Mouse (Mus musculus) heart, adult 2 months (tissue): ENCODE measurements around the gene Egr2. TPM values are rescaled to one million over a fixed set of nuclear protein-coding genes. Genes with fewer than 3 reads are reported as not detected.

Source experiments
- DNase-seq, 2 experiments: peaks; one replicate each; pipeline ENCODE4 v3.0.0; 2021
- H3K27ac ChIP-seq: fragments of 200-600 bp; 2 replicates; pipeline ENCODE4 v1.8.1; 2022
- H3K27me3 ChIP-seq: fragments of 200-500 bp; 2 replicates; pipeline ENCODE4 v1.6.1; 2012; ENCODE audit warnings: mild to moderate bottlenecking, low read length, inconsistent platforms, mixed read lengths; ENCODE audit not compliant: control insufficient read depth, insufficient read depth
- H3K36me3 ChIP-seq: fragments of 200-500 bp; 2 replicates; pipeline ENCODE4 v1.6.1; 2012; ENCODE audit warnings: low read length, inconsistent platforms; ENCODE audit not compliant: control insufficient read depth, insufficient read depth
- H3K4me1 ChIP-seq: fragments of 200-500 bp; 2 replicates; pipeline ENCODE4 v1.6.1; 2011; ENCODE audit warnings: low read length; ENCODE audit not compliant: control insufficient read depth, insufficient read depth
- H3K4me3 ChIP-seq: fragments of 200-600 bp; 2 replicates; pipeline ENCODE4 v1.8.1; 2022
- H3K79me2 ChIP-seq: fragments of 200-500 bp; replicated peaks from 2 replicates; pipeline ENCODE4 v1.6.1; 2012; ENCODE audit warnings: mild to moderate bottlenecking, inconsistent platforms, low read length, moderate library complexity, mixed read lengths; ENCODE audit not compliant: control insufficient read depth, insufficient read depth
- H3K9ac ChIP-seq: fragments of 200-500 bp; 2 replicates; pipeline ENCODE4 v1.6.1; 2012; ENCODE audit warnings: low read depth, mild to moderate bottlenecking, control low read depth, inconsistent platforms, low read length, mixed read lengths
- CTCF ChIP-seq: fragments of 200-600 bp; IDR thresholded peaks from 2 replicates; pipeline ENCODE4 v1.8.1; 2022; ENCODE audit warnings: antibody characterized with exemption, mild to moderate bottlenecking, moderate library complexity
- EP300 ChIP-seq: fragments of 200-500 bp; IDR thresholded peaks from 2 replicates; pipeline ENCODE4 v1.6.1; 2011; ENCODE audit warnings: low read depth, low read length, control low read depth; ENCODE audit not compliant: insufficient read depth
- POLR2A ChIP-seq: fragments of 200-500 bp; IDR thresholded peaks from 2 replicates; pipeline ENCODE4 v1.6.1; 2011; ENCODE audit warnings: mild to moderate bottlenecking, low read depth, low read length, control low read depth; ENCODE audit not compliant: insufficient read depth
- WGBS: fragments of 180-500 bp; shearing (Covaris S2); methylation state at CpG from one replicate; pipeline ENCODE4 v1.1.7; 2018; 5-methylcytosine and 5-hydroxymethylcytosine counted together
- intact Hi-C: fragments of 180-260 bp; cut with DNase I; formaldehyde crosslinking; loops from one replicate; pipeline ENCODE4 v1.15.1; 2025
- polyA plus RNA-seq: library from polyadenylated mRNA; depleted of rRNA; stranded (reverse); fragments of >200 nt; gene quantifications from 2 replicates; pipeline ENCODE4 v1.2.3, GENCODE M21; 2012
- total RNA-seq, 2 experiments: library from RNA; stranded (reverse); gene quantifications; 2 replicates each; pipeline ENCODE4 v1.2.3; 2021

The Egr2 gene
- total and polyA plus RNA-seq, 3 experiments, result 0.32 to 2.7 (median 0.84) TPM

- Histone ChIP-seq H3K79me2 (no peaks in the 10 kb centered on the region), H3K27me3 (peaks cover 13% of the 10 kb centered on the region; the same call in 1 of the 2 replicates), H3K4me3 (no peak overlapping the region), H3K27ac (no peak overlapping the region), H3K4me1 (no peaks in the 10 kb centered on the region), H3K36me3 (no peaks in the 10 kb centered on the region), H3K9ac (no peak overlapping the region)
- intact Hi-C loops, result loop anchor here (2.0 to 5.0 kb wide), 2 partner anchors 221 to 733 kb away; no protein-coding TSS in a partner anchor
- 59% methylated on average over 6 of the region's 6 CpGs for WGBS
- no peak for DNase-seq
- TF ChIP-seq EP300, result no peak
Observed at GRCm38 (mm10) chr10:67539401-67539730, 4.1 kb downstream of the Egr2 start.

DNA sequence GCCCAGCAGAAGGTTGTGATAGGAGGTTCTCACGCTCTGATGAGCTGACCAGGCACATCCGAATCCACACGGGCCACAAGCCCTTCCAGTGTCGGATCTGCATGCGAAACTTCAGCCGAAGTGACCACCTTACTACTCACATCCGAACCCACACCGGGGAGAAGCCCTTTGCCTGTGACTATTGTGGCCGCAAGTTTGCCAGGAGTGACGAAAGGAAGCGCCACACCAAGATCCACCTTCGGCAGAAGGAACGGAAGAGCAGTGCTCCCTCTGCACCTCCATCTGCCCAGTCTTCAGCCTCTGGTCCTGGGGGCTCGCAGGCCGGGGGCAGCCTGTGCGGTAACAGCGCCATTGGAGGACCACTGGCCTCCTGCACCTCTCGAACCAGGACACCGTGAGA is 5.3 kb downstream of the Egr2 start:
- no peaks in the 10 kb centered on the region for H3K79me2 ChIP-seq
- H3K4me1 ChIP-seq, result no peaks in the 10 kb centered on the region
- H3K4me3 ChIP-seq, result no peak overlapping the region
- WGBS, result 58% methylated on average over 19 of the region's 19 CpGs
- no peak for TF ChIP-seq CTCF
- H3K36me3 ChIP-seq, result no peaks in the 10 kb centered on the region
- DNase-seq, result no peak
- H3K27me3 ChIP-seq, result peaks cover 8% of the 10 kb centered on the region; the same call in 1 of the 2 replicates
- no peak overlapping the region for H3K27ac ChIP-seq
- intact Hi-C loops, result no loop called here
- H3K9ac ChIP-seq, result no peak overlapping the region

GRCm38 (mm10) chr10:67547850-67548260 is 12.6 kb downstream of the Egr2 start:
- no peak for TF ChIP-seq POLR2A
- no peak for TF ChIP-seq EP300
- TF ChIP-seq CTCF, result no peak
- Histone ChIP-seq H3K36me3 (peaks cover 4% of the 10 kb centered on the region; the same call in 1 of the 2 replicates), H3K4me1 (peaks cover 4% of the 10 kb centered on the region), H3K79me2 (peaks cover 1% of the 10 kb centered on the region; the same call in 1 of the 2 replicates), H3K4me3 (peak overlapping the region; percentile 91), H3K27me3 (no peaks in the 10 kb centered on the region), H3K9ac (peak overlapping the region; percentile 80), H3K27ac (peak overlapping the region; percentile 99)
- 5% methylated on average over 20 of the region's 20 CpGs for WGBS
- intact Hi-C loops, result loop anchor here (1.0 to 2.0 kb wide), 2 partner anchors 11 to 727 kb away; no protein-coding TSS in a partner anchor
- peak in 1 of 2 experiments; percentile 58 for DNase-seq

DNA sequence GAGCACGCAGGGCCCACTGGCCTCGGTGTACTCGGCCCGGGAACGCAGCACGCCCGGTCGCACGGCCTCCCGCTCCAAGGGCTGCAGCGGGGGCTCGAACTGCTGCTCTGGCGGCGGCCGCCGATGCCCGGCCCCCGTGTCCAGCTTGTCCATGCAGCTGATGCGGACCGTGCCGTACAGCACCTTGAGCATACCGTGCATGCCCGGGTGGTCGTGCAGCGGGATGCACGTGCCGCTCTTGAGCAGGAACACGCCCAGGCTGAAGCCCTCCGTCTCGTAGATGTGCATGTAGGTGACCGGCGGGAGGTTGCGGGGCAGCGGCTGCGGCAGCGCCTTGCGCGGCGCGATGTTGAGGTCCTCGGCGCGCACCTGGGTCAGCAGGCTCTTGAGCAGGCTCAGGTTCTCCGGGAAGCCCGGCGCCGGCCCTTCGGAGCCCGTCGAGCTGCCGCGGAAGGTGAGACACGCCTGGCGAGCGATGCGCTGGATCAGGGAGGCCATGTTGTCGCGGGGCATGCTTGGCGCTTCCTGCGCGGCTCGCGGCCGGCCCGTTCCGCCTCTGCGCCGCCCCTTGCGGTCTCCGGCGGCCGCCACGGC is 13.1 kb downstream of the Egr2 start:
- peaks cover 1% of the 10 kb centered on the region; the same call in 1 of the 2 replicates for H3K79me2 ChIP-seq
- WGBS, result under 1% methylated on average over 73 of the region's 73 CpGs
- H3K4me1 ChIP-seq, result peaks cover 4% of the 10 kb centered on the region
- peak in 1 of 2 experiments; percentile 40 for DNase-seq
- peak overlapping the region; percentile 91 for H3K4me3 ChIP-seq
- H3K9ac ChIP-seq, result peak overlapping the region; percentile 80
- H3K36me3 ChIP-seq, result peaks cover 4% of the 10 kb centered on the region; the same call in 1 of the 2 replicates
- H3K27me3 ChIP-seq, result no peaks in the 10 kb centered on the region
- TF ChIP-seq POLR2A (no peak), CTCF (no peak)
- intact Hi-C loops, result loop anchor here (1.0 to 2.0 kb wide), 2 partner anchors 11 to 726 kb away; no protein-coding TSS in a partner anchor
- peak overlapping the region; percentile 99 for H3K27ac ChIP-seq

- Histone ChIP-seq H3K79me2 (peaks cover 1% of the 10 kb centered on the region; the same call in 1 of the 2 replicates), H3K27ac (peak within 1 kb of the TSS; percentile 99), H3K4me1 (peaks cover 4% of the 10 kb centered on the region), H3K27me3 (no peaks in the 10 kb centered on the region), H3K9ac (peak within 1 kb of the TSS; percentile 85), H3K4me3 (peak within 1 kb of the TSS; percentile 91), H3K36me3 (peaks cover 4% of the 10 kb centered on the region; the same call in 1 of the 2 replicates)
- intact Hi-C loops, result loop anchor here (1.0 to 2.0 kb wide), 2 partner anchors 12 to 726 kb away; no protein-coding TSS in a partner anchor
- peak; percentile 92 to 93 for DNase-seq
- TF ChIP-seq EP300, result peak; percentile 63; the same call in 1 of the 2 replicates
- TF ChIP-seq POLR2A, result peak; percentile 70
- peak; percentile 45 for TF ChIP-seq CTCF
- WGBS, result under 1% methylated on average over 79 of the region's 79 CpGs
Observed at GRCm38 (mm10) chr10:67548877-67549731, 13.8 kb downstream of the Egr2 start, which contains the start of gene Ado. Ado (minus strand) TSS chr10:67548955.

DNA sequence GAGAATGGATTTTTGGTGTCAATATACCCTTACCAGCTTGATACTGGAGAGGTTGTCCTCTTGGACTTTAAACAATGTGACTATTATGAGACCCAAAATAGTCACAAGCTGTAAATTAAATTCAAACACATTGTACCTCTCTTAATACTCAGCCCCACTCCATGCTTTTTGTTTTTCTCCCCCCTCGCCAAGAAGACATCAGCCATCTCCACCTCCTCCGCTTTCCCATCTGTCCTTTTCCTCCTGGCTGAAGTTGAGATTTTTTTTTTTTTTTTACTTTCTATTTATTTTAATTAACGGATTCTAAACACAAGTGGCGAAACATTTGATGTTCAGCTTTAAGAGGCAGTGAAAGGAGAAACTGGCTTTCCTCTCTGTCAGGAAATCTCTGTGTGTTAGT is 22.8 kb downstream of the Egr2 start:
- H3K27ac ChIP-seq, result no peak overlapping the region
- no peaks in the 10 kb centered on the region for H3K79me2 ChIP-seq
- intact Hi-C loops, result no loop called here
- H3K9ac ChIP-seq, result no peak overlapping the region
- no peak overlapping the region for H3K4me3 ChIP-seq
- TF ChIP-seq EP300 (no peak), CTCF (no peak), POLR2A (no peak)
- no peaks in the 10 kb centered on the region for H3K36me3 ChIP-seq
- 83% methylated on average over 4 of the region's 4 CpGs for WGBS
- H3K4me1 ChIP-seq, result no peaks in the 10 kb centered on the region
- H3K27me3 ChIP-seq, result no peaks in the 10 kb centered on the region
- no peak for DNase-seq
